Mouse (Mus musculus) liver, embryonic 15.5 days (tissue): ENCODE measurements at regions not wholly inside any gene's neighbourhood (a gene's known extent, or its start where the extent isn't known, plus 50 kb on each side); places are given as distances from the start of the nearest gene placed in this dataset.
A peak's percentile ranks its signal among the peaks of the same experiment; 100 is the strongest.

Experiments used
- ATAC-seq: fragments of 200-750 bp; cut with Nextera tagmentation; 2 replicates; pipeline ENCODE4 v1.8.0; 2017; ENCODE audit warnings: moderate number of reproducible peaks, mild to moderate bottlenecking, moderate library complexity; ENCODE audit not compliant: insufficient read depth
- H3K27ac ChIP-seq: fragments of 300-500 bp; sonication (generic); replicated peaks from 2 replicates; pipeline ENCODE4 v1.5.1; 2015; ENCODE audit warnings: mild to moderate bottlenecking, inconsistent platforms
- H3K27me3 ChIP-seq: fragments of 300-500 bp; sonication (generic); 2 replicates; pipeline ENCODE4 v1.6.1; 2015; ENCODE audit warnings: mild to moderate bottlenecking, inconsistent platforms
- H3K36me3 ChIP-seq: fragments of 300-500 bp; sonication (generic); replicated peaks from 2 replicates; pipeline ENCODE4 v1.6.1; 2015; ENCODE audit warnings: moderate library complexity, mild to moderate bottlenecking, inconsistent platforms
- H3K4me1 ChIP-seq: fragments of 300-500 bp; sonication (generic); replicated peaks from 2 replicates; pipeline ENCODE4 v1.6.1; 2015; ENCODE audit warnings: inconsistent platforms
- H3K4me2 ChIP-seq: fragments of 300-500 bp; sonication (generic); 2 replicates; pipeline ENCODE4 v1.6.1; 2015; ENCODE audit warnings: moderate library complexity, mild to moderate bottlenecking, inconsistent platforms
- H3K4me3 ChIP-seq: fragments of 300-500 bp; sonication (generic); replicated peaks from 2 replicates; pipeline ENCODE4 v1.5.1; 2015; ENCODE audit warnings: mild to moderate bottlenecking, inconsistent platforms
- H3K9ac ChIP-seq: fragments of 300-500 bp; sonication (generic); 2 replicates; pipeline ENCODE4 v1.6.1; 2015; ENCODE audit warnings: moderate library complexity, mild to moderate bottlenecking, inconsistent platforms
- H3K9me3 ChIP-seq: fragments of 300-500 bp; sonication (generic); replicated peaks from 2 replicates; pipeline ENCODE4 v1.6.1; 2016; ENCODE audit warnings: inconsistent platforms
- WGBS: fragments of 180-500 bp; shearing (Covaris S2); methylation state at CpG from one replicate; pipeline ENCODE4 v1.1.7; 2015; ENCODE audit warnings: mixed read lengths; ENCODE audit not compliant: insufficient replicate concordance; 5-methylcytosine and 5-hydroxymethylcytosine counted together

DNA sequence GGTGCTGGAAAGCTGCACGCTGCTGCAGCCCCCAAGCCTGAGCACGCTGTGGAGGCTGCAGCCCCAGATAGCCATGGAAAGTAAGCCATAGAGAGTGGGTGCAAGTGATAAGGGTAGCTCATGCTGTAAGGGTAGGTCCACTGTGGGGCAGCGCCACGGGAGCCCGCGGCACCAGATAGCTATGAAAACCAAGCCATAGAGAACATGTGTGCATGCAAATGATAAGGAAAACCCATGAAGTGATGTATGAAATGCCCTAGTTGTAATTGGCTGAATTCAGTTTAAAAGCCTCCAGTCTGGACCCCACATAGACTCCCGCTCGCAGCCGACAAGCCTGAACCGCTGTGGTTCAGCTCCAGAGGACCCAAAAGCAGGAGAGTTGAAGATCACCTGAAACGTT, 58.8 kb upstream of the L3mbtl3 start:
- peak; percentile 89 for ATAC-seq
- WGBS: 65% methylated on average over 11 of the region's 11 CpGs
- H3K4me2 ChIP-seq: no peak overlapping the region
- no peaks in the 10 kb centered on the region for H3K4me1 ChIP-seq
- no peak overlapping the region for H3K9ac ChIP-seq
- no peak overlapping the region for H3K27ac ChIP-seq
- no peaks in the 10 kb centered on the region for H3K9me3 ChIP-seq
- no peaks in the 10 kb centered on the region for H3K27me3 ChIP-seq
- H3K36me3 ChIP-seq: no peaks in the 10 kb centered on the region
- peak overlapping the region; percentile 17; the same call in 1 of the 2 replicates for H3K4me3 ChIP-seq

DNA sequence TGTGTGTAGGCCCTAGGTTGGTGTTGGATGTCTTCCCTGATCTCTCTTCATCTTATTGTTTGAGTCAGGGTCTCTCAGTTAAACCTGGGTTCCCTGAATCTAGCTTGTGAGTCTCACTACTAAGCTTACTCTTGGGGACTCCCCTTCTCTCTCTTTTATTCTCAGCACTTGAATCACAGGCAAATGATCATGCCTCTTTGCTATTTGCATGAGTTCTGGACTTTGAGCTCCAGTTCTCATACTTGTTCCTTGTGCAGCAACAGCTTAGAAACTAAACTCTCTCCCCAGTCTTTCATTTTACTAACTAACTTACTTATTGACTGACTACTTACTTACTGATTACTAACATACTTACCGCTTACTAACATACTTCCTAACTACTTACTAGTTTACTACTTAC, 64.9 kb upstream of the L3mbtl3 start:
- Histone ChIP-seq H3K4me2 (no peak overlapping the region), H3K9ac (no peak overlapping the region), H3K4me1 (no peaks in the 10 kb centered on the region), H3K36me3 (no peaks in the 10 kb centered on the region), H3K27me3 (no peaks in the 10 kb centered on the region), H3K4me3 (no peak overlapping the region), H3K9me3 (no peaks in the 10 kb centered on the region), H3K27ac (no peak overlapping the region)
- ATAC-seq: no peak
- 81% methylated on average over 1 of the region's 1 CpGs for WGBS

DNA sequence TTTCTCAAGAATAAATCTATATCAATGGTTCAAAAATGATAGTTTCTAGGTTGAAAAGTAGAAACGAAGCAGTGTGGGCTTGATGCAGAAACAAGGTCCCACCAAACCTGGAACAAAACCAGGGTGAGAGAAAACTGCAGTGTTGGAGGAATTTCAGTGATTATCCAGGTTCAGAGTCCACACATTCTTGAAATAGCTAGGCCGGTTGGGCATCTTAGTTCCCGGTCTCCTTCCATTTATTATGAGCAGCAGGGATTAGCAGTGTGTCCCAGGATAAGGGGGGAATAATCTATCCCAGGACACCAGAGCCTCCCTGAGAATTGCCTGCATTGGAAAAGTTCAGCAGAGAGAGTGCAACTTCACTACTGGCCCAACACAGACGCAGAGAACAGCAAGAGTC, 108.5 kb upstream of the L3mbtl3 start:
- Histone ChIP-seq H3K9me3 (no peaks in the 10 kb centered on the region), H3K27ac (no peak overlapping the region), H3K4me3 (no peak overlapping the region), H3K4me1 (no peaks in the 10 kb centered on the region), H3K27me3 (no peaks in the 10 kb centered on the region), H3K4me2 (no peak overlapping the region), H3K36me3 (no peaks in the 10 kb centered on the region), H3K9ac (no peak overlapping the region)
- no peak for ATAC-seq
- WGBS: 44% methylated on average over 4 of the region's 4 CpGs

DNA sequence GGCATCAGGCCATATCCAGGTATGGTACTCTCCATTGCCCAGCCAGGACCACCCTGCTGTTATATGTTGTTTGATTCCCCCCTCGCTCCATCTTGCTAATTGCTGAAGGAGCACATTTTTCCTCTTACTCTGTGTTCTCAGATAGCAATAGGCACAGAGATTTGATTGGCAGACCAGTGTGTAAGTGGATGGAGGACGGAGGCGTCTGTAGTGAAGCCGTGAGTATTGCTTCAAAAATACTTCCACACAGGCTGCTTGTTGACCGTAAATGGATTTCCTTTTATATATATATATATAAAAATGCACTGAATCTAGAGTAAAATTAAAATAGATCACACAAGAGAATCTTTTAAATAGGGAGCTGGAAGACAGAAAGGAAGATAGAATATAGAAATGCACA, 115.6 kb upstream of the L3mbtl3 start:
- Histone ChIP-seq H3K27me3 (no peaks in the 10 kb centered on the region), H3K4me3 (no peak overlapping the region), H3K27ac (no peak overlapping the region), H3K36me3 (no peaks in the 10 kb centered on the region), H3K9me3 (no peaks in the 10 kb centered on the region), H3K4me2 (no peak overlapping the region), H3K9ac (no peak overlapping the region), H3K4me1 (no peaks in the 10 kb centered on the region)
- no peak for ATAC-seq
- 72% methylated on average over 5 of the region's 5 CpGs for WGBS

DNA sequence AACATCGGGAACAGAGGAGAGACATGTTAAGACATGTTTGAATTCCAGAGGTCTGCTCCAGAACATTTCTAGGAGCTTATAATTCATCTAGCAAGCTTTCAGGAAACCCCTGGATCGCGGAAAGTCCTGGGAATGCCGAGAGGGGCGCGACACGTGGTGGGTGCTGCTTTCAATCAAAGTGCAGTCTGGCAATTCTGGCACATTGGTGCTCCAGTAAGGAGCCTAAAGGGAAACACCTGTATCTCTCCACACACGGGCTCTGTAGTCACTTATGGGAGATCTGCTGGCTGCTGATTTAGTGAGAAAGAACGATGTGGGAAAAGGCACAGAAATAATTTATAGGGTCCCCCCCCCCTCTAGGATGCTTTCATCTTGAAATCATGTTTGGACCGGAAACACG, 116.4 kb upstream of the L3mbtl3 start:
- Histone ChIP-seq H3K4me3 (no peak overlapping the region), H3K9me3 (no peaks in the 10 kb centered on the region), H3K4me2 (no peak overlapping the region), H3K9ac (no peak overlapping the region), H3K36me3 (no peaks in the 10 kb centered on the region), H3K4me1 (no peaks in the 10 kb centered on the region), H3K27ac (no peak overlapping the region), H3K27me3 (no peaks in the 10 kb centered on the region)
- 68% methylated on average over 11 of the region's 11 CpGs for WGBS
- no peak for ATAC-seq

- Histone ChIP-seq H3K27ac (no peak overlapping the region), H3K9ac (no peak overlapping the region), H3K27me3 (no peaks in the 10 kb centered on the region), H3K4me1 (no peaks in the 10 kb centered on the region), H3K9me3 (no peaks in the 10 kb centered on the region), H3K36me3 (no peaks in the 10 kb centered on the region), H3K4me3 (no peak overlapping the region), H3K4me2 (no peak overlapping the region)
- no peak for ATAC-seq
- 66% methylated on average over 13 of the region's 13 CpGs for WGBS
Observed at GRCm38 (mm10) chr10:26492856-26493484, 117.2 kb upstream of the L3mbtl3 start.

GRCm38 (mm10) chr10:26493801-26494200, 118.0 kb upstream of the L3mbtl3 start:
- Histone ChIP-seq H3K4me1 (no peaks in the 10 kb centered on the region), H3K4me3 (no peak overlapping the region), H3K27ac (no peak overlapping the region), H3K4me2 (no peak overlapping the region), H3K36me3 (no peaks in the 10 kb centered on the region), H3K27me3 (no peaks in the 10 kb centered on the region), H3K9ac (no peak overlapping the region), H3K9me3 (no peaks in the 10 kb centered on the region)
- no peak for ATAC-seq
- 75% methylated on average over 2 of the region's 2 CpGs for WGBS

DNA sequence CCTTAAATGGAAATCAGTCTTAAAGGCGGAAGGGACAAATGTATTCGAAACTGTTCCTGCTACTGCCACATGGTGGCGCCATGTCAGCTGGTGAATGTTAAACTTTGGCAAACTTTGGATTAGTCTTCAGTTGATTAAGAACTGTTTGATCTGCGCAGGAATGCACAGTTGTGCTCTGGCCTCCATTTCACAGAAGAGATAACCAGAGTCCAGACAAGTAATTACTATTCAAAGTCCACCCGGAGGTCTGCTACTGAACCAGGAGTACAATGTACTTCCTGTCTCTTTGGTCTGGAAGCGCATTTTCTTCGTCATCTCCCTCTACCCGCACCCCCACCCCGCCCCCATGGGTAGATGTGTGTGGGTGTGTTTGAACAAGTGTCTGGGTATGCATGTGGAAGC, 118.6 kb upstream of the L3mbtl3 start:
- Histone ChIP-seq H3K9ac (no peak overlapping the region), H3K4me3 (no peak overlapping the region), H3K27me3 (no peaks in the 10 kb centered on the region), H3K4me1 (no peaks in the 10 kb centered on the region), H3K27ac (no peak overlapping the region), H3K9me3 (no peaks in the 10 kb centered on the region), H3K36me3 (no peaks in the 10 kb centered on the region), H3K4me2 (0 out of 2 replicates have a peak overlapping the region, but pooled peaks have one; percentile 13)
- ATAC-seq: no peak
- 39% methylated on average over 9 of the region's 9 CpGs for WGBS

GRCm38 (mm10) chr10:26500265-26500935, 124.6 kb upstream of the L3mbtl3 start:
- Histone ChIP-seq H3K27me3 (no peaks in the 10 kb centered on the region), H3K9ac (no peak overlapping the region), H3K36me3 (no peaks in the 10 kb centered on the region), H3K27ac (no peak overlapping the region), H3K4me2 (no peak overlapping the region), H3K9me3 (no peaks in the 10 kb centered on the region), H3K4me1 (no peaks in the 10 kb centered on the region), H3K4me3 (no peak overlapping the region)
- WGBS: 74% methylated on average over 12 of the region's 12 CpGs
- ATAC-seq: no peak

DNA sequence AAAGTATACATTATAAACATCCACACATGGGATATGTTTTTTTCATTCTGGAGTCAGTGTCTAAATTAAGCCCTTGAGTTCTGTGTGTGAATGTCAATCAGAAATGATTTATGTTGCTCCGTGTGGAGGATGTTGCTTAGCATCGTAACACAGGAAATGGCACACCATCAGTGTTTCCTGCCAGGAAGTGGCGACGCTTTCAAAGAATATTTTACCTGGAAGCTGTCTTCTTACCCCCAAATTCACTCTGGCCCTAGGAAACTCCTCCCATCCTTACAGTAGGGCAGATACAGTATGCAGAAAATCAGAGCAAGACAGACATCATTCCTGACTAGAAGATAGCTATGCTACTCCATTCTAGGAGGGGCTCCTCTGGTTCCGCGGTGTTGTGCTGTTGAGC, 145.1 kb upstream of the L3mbtl3 start:
- no peaks in the 10 kb centered on the region for H3K27me3 ChIP-seq
- H3K4me2 ChIP-seq: no peak overlapping the region
- 18% methylated on average over 6 of the region's 6 CpGs for WGBS
- no peak for ATAC-seq
- no peaks in the 10 kb centered on the region for H3K4me1 ChIP-seq
- no peaks in the 10 kb centered on the region for H3K36me3 ChIP-seq
- H3K27ac ChIP-seq: no peak overlapping the region
- no peaks in the 10 kb centered on the region for H3K9me3 ChIP-seq
- no peak overlapping the region for H3K4me3 ChIP-seq
- no peak overlapping the region for H3K9ac ChIP-seq

DNA sequence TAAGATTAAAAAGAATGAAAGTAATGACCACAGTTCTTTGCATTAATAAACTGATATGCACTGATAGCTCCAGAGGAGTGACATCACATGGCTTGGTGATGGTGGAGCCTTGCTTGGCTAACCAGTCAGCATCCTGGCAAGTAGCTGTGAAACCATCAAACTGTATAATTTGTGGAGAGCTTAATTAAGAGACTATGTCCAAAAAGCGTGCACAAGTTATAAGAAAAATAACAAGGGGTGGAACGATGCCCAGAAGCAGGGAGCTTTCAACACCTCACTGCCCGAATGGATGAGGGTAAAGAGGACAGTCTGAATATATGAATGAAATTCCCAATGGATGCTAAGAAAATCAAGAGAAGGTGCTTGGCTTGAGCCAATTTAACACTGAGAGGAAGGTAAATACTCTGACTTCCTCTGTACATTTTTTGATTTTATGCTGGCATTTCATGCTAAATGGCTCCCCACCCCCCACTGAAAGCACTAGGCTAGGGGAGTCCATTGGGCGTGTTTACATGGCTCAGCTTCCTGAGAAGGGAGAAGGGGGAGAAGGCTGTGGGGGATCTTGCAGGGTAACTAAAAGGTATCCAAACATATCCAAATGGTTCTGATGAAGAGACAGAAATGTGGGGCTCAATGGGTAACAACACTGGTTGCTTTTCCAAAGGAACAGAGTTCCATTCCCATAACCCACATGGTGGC, 150.2 kb upstream of the L3mbtl3 start:
- Histone ChIP-seq H3K4me2 (no peak overlapping the region), H3K36me3 (no peaks in the 10 kb centered on the region), H3K27me3 (no peaks in the 10 kb centered on the region), H3K4me3 (no peak overlapping the region), H3K27ac (no peak overlapping the region), H3K9me3 (no peaks in the 10 kb centered on the region), H3K9ac (no peak overlapping the region), H3K4me1 (no peaks in the 10 kb centered on the region)
- WGBS: 70% methylated on average over 4 of the region's 4 CpGs
- no peak for ATAC-seq
